ENCODE assay signal across 8 mouse cellular contexts in genomic region chr13:96671078-96671905, GRCm38 (mm10). TPM values are rescaled to one million over a fixed set of nuclear protein-coding genes. Genes with fewer than 3 reads are reported as not detected.
A peak's percentile ranks its signal among the peaks of the same experiment; 100 is the strongest.
DNase-seq lines count a peak whose midpoint lies in the region; ATAC-seq lines count a peak whose summit lies in the region.

No protein-coding gene starts in this region.

- H3K9me3 ChIP-seq in kidney, embryonic 15.5 days (replicated peaks): no peaks in the 10 kb centered on the region

- H3K9ac ChIP-seq in kidney, embryonic 15.5 days: peak overlapping the region; percentile 48

- peaks cover 8% of the 10 kb centered on the region; the same call in 1 of the 2 replicates for H3K36me3 ChIP-seq in kidney, embryonic 15.5 days

- peaks cover 29% of the 10 kb centered on the region for H3K4me1 ChIP-seq in kidney, embryonic 15.5 days

- no peak for DNase-seq in kidney, postnatal 25 days
- DNase-seq in brain, adult 2 months (ENCODE audit: low read depth, low spot score): peak; percentile 45
- DNase-seq in adrenal gland, postnatal 25 days: no peak
- DNase-seq in gastrocnemius, postnatal 14 days: no peak
- DNase-seq in kidney, postnatal 4 days: no peak

- peak overlapping the region; percentile 91 for H3K4me3 ChIP-seq in kidney, embryonic 15.5 days (replicated peaks)

- H3K27me3 ChIP-seq in kidney, embryonic 15.5 days: no peaks in the 10 kb centered on the region

- H3K4me2 ChIP-seq in kidney, embryonic 15.5 days: peak overlapping the region; percentile 75

- no peak for ATAC-seq in kidney, embryonic 15.5 days (replicated peaks; ENCODE audit: low FRiP score)
- ATAC-seq in hematopoietic stem cell, adult 5-6 weeks (replicated peaks in 1 of 2; ENCODE audit: insufficient read depth in 1 of 2, low FRiP score in 2 of 2, low TSS enrichment in 1 of 2, low read depth in 1 of 2, poor library complexity in 2 of 2, severe bottlenecking in 2 of 2): peak; percentile 4 to 18; a peak in 1 of 4 replicates
- ATAC-seq in megakaryocyte, adult 5-6 weeks (ENCODE audit: poor library complexity, severe bottlenecking): peak; percentile 35

- 14% methylated on average over 31 of the region's 31 CpGs for WGBS in kidney, embryonic 15.5 days

- peak overlapping the region; percentile 82 for H3K27ac ChIP-seq in kidney, embryonic 15.5 days

- intact Hi-C loops in gastrocnemius, postnatal 14 days (cut with DNase I; ENCODE audit: low total_unique reads): no loop called here

RNA-seq across cellular contexts. Expression of gene Hmgcr, which starts 0.6 kb away (rescaled TPM):
- 64.0 and 69.2 TPM in 2 replicates for polyA plus RNA-seq in kidney, embryonic 15.5 days (2015; fragmentation: Nextera tagmentation; extraction: Ambion mirVana)
- total RNA-seq in hematopoietic stem cell, adult 5-6 weeks (2017): 75.0 and 76.9 TPM in 2 replicates
- 27.8 and 31.8 TPM in 2 replicates for total RNA-seq in megakaryocyte, adult 5-6 weeks (2015)
- total RNA-seq in megakaryocyte, adult 5-6 weeks (2017): 34.6 and 36.5 TPM in 2 replicates
- 218 and 227 TPM in 2 replicates for total RNA-seq in adrenal gland, postnatal 25 days (2021)
- 10 to 100 TPM in 1 of 2 experiments, 1 to 10 TPM in 1; 8.3 to 16.5 TPM for total RNA-seq in gastrocnemius, postnatal 14 days (2021)
